Mouse (Mus musculus): ENCODE measurements around the gene Cog2.

Gene Cog2

GRCm38 (mm10) chr8:124520249-124521080, at the start of gene Cog2:
Gene Cog2, plus strand, starts transcription at chr8:124520767.
- DNase-seq = peak; percentile 91 to 95

GRCm38 (mm10) chr8:124475690-124476089, 44.9 kb upstream of the Cog2 start:
- no peak for DNase-seq

GRCm38 (mm10) chr8:124476701-124477100, 43.9 kb upstream of the Cog2 start:
- DNase-seq = no peak

- DNase-seq = no peak
These were observed 41.3 kb upstream of the Cog2 start for GRCm38 (mm10) chr8:124479251-124479650.

GRCm38 (mm10) chr8:124480321-124480720, 40.2 kb upstream of the Cog2 start:
- no peak for DNase-seq

- DNase-seq = no peak
These were observed 37.8 kb upstream of the Cog2 start for GRCm38 (mm10) chr8:124482790-124483189.

- no peak for DNase-seq
These were observed 37.0 kb upstream of the Cog2 start for GRCm38 (mm10) chr8:124483356-124484115.

- DNase-seq = peak; percentile 38 to 62
These were observed 31.3 kb upstream of the Cog2 start for GRCm38 (mm10) chr8:124489311-124489710.

GRCm38 (mm10) chr8:124489786-124490185, 30.8 kb upstream of the Cog2 start:
- DNase-seq = peak in 1 of 2 experiments; percentile 34

- peak; percentile 87 to 93 for DNase-seq
These were observed 26.2 kb upstream of the Cog2 start for GRCm38 (mm10) chr8:124494397-124494796.

GRCm38 (mm10) chr8:124494955-124495354, 25.6 kb upstream of the Cog2 start:
- DNase-seq = peak; percentile 3 to 17

GRCm38 (mm10) chr8:124495676-124496075, 24.9 kb upstream of the Cog2 start:
- peak in 1 of 2 experiments; percentile 4 for DNase-seq

GRCm38 (mm10) chr8:124496266-124496665, 24.3 kb upstream of the Cog2 start:
- DNase-seq = no peak

GRCm38 (mm10) chr8:124496871-124497270, 23.7 kb upstream of the Cog2 start:
- no peak for DNase-seq

- DNase-seq = no peak
These were observed 22.2 kb upstream of the Cog2 start for GRCm38 (mm10) chr8:124498398-124498797.

GRCm38 (mm10) chr8:124499236-124499937, 21.2 kb upstream of the Cog2 start:
- peak in 1 of 2 experiments; percentile 13 for DNase-seq

GRCm38 (mm10) chr8:124499938-124500239, 20.7 kb upstream of the Cog2 start:
- DNase-seq = no peak

- no peak for DNase-seq
These were observed 14.9 kb upstream of the Cog2 start for GRCm38 (mm10) chr8:124505626-124506025.

- no peak for DNase-seq
These were observed 12.8 kb upstream of the Cog2 start for GRCm38 (mm10) chr8:124507572-124508320.

GRCm38 (mm10) chr8:124508321-124508695, 12.3 kb upstream of the Cog2 start:
- no peak for DNase-seq

GRCm38 (mm10) chr8:124509156-124509555, 11.4 kb upstream of the Cog2 start:
- no peak for DNase-seq

- DNase-seq = no peak
These were observed 4.5 kb upstream of the Cog2 start for GRCm38 (mm10) chr8:124516039-124516438.

- DNase-seq = no peak
These were observed 4.0 kb upstream of the Cog2 start for GRCm38 (mm10) chr8:124516525-124516924.

Measured in kidney, postnatal 36 days (tissue).